Mouse (Mus musculus): ENCODE data around the gene Crtac1.

Gene Crtac1

GRCm38 (mm10) chr19:42288361-42288760 is 143.2 kb downstream of the Crtac1 start:
- no peak for DNase-seq (ENCODE audit: low read depth in 2 of 2, low spot score in 2 of 2)

GRCm38 (mm10) chr19:42284178-42284577 is 147.4 kb downstream of the Crtac1 start:
- no peak for DNase-seq (ENCODE audit: low read depth in 2 of 2, low spot score in 2 of 2)

GRCm38 (mm10) chr19:42279611-42280010 is 152.0 kb downstream of the Crtac1 start:
- no peak for DNase-seq (ENCODE audit: low read depth in 2 of 2, low spot score in 2 of 2)

GRCm38 (mm10) chr19:42278461-42278860 is 153.1 kb downstream of the Crtac1 start:
- DNase-seq (ENCODE audit: low read depth in 2 of 2, low spot score in 2 of 2): no peak

GRCm38 (mm10) chr19:42277288-42277687 is 154.3 kb downstream of the Crtac1 start:
- DNase-seq (ENCODE audit: low read depth in 2 of 2, low spot score in 2 of 2): no peak

- peak; percentile 25 to 50 for DNase-seq (ENCODE audit: low read depth in 2 of 2, low spot score in 2 of 2)
Measured at GRCm38 (mm10) chr19:42272003-42272963, 159.3 kb downstream of the Crtac1 start.

- no peak for DNase-seq (ENCODE audit: low read depth in 2 of 2, low spot score in 2 of 2)
Measured at GRCm38 (mm10) chr19:42271182-42271581, 160.4 kb downstream of the Crtac1 start.

GRCm38 (mm10) chr19:42270119-42270518 is 161.5 kb downstream of the Crtac1 start:
- DNase-seq (ENCODE audit: low read depth in 2 of 2, low spot score in 2 of 2): no peak

GRCm38 (mm10) chr19:42268337-42268736 is 163.2 kb downstream of the Crtac1 start:
- DNase-seq (ENCODE audit: low read depth in 2 of 2, low spot score in 2 of 2): no peak

GRCm38 (mm10) chr19:42263524-42263923 is 168.1 kb downstream of the Crtac1 start:
- DNase-seq (ENCODE audit: low read depth in 2 of 2, low spot score in 2 of 2): no peak

- no peak for DNase-seq (ENCODE audit: low read depth in 2 of 2, low spot score in 2 of 2)
Measured at GRCm38 (mm10) chr19:42260486-42260885, 171.1 kb downstream of the Crtac1 start.

GRCm38 (mm10) chr19:42258596-42258995 is 173.0 kb downstream of the Crtac1 start:
- DNase-seq (ENCODE audit: low read depth in 2 of 2, low spot score in 2 of 2): no peak

- DNase-seq (ENCODE audit: low read depth in 2 of 2, low spot score in 2 of 2): no peak
Measured at GRCm38 (mm10) chr19:42258031-42258430, 173.6 kb downstream of the Crtac1 start.

- DNase-seq (ENCODE audit: low read depth in 2 of 2, low spot score in 2 of 2): no peak
Measured at GRCm38 (mm10) chr19:42257241-42257635, 174.3 kb downstream of the Crtac1 start.

GRCm38 (mm10) chr19:42256611-42257240 is 174.9 kb downstream of the Crtac1 start:
- DNase-seq (ENCODE audit: low read depth in 2 of 2, low spot score in 2 of 2): no peak

- no peak for DNase-seq (ENCODE audit: low read depth in 2 of 2, low spot score in 2 of 2)
Measured at GRCm38 (mm10) chr19:42255784-42256610, 175.6 kb downstream of the Crtac1 start.

GRCm38 (mm10) chr19:42255438-42255783 is 176.2 kb downstream of the Crtac1 start:
- DNase-seq (ENCODE audit: low read depth in 2 of 2, low spot score in 2 of 2): no peak

- no peak for DNase-seq (ENCODE audit: low read depth in 2 of 2, low spot score in 2 of 2)
Measured at GRCm38 (mm10) chr19:42249976-42250914, 181.3 kb downstream of the Crtac1 start.

- DNase-seq (ENCODE audit: low read depth in 2 of 2, low spot score in 2 of 2): no peak
Measured at GRCm38 (mm10) chr19:42247519-42247918, 184.1 kb downstream of the Crtac1 start, which contains the start of gene Golga7b. Gene Golga7b, plus strand, starts transcription at chr19:42247574.

GRCm38 (mm10) chr19:42246626-42247025 is 185.0 kb downstream of the Crtac1 start:
- no peak for DNase-seq (ENCODE audit: low read depth in 2 of 2, low spot score in 2 of 2)

All from CD8-positive naive resting alpha-beta T cell, adult 2 months (primary cell).